Mouse (Mus musculus) fibroblast of lung, adult 2 months (primary cell): ENCODE measurements around the gene Nfya.

Source experiments
- DNase-seq: peaks from one replicate; pipeline ENCODE4 v3.0.0-alpha.2; 2011; ENCODE audit warnings: low read depth

The Nfya gene

GRCm38 (mm10) chr17:48430394-48430793 is 20.7 kb upstream of the Nfya start:
- DNase-seq = no peak

- DNase-seq = no peak
Observed at GRCm38 (mm10) chr17:48427852-48428530, 18.3 kb upstream of the Nfya start.

- DNase-seq = no peak
Observed at GRCm38 (mm10) chr17:48426991-48427750, 17.5 kb upstream of the Nfya start.

- DNase-seq = no peak
Observed at GRCm38 (mm10) chr17:48425823-48426612, 16.3 kb upstream of the Nfya start.

GRCm38 (mm10) chr17:48424237-48424636 is 14.5 kb upstream of the Nfya start:
- DNase-seq = no peak

- no peak for DNase-seq
Observed at GRCm38 (mm10) chr17:48419571-48419970, 9.9 kb upstream of the Nfya start.

- no peak for DNase-seq
Observed at GRCm38 (mm10) chr17:48418781-48419180, 9.1 kb upstream of the Nfya start.

- DNase-seq = no peak
Observed at GRCm38 (mm10) chr17:48418174-48418573, 8.5 kb upstream of the Nfya start.

- no peak for DNase-seq
Observed at GRCm38 (mm10) chr17:48417521-48417920, 7.8 kb upstream of the Nfya start.

- no peak for DNase-seq
Observed at GRCm38 (mm10) chr17:48416425-48417195, 6.9 kb upstream of the Nfya start.

- no peak for DNase-seq
Observed at GRCm38 (mm10) chr17:48416011-48416410, 6.3 kb upstream of the Nfya start.

- no peak for DNase-seq
Observed at GRCm38 (mm10) chr17:48411241-48411640, 1.5 kb upstream of the Nfya start.

- DNase-seq = no peak
Observed at GRCm38 (mm10) chr17:48410299-48410785, 636 bp upstream of the Nfya start.

- DNase-seq = no peak
Observed at GRCm38 (mm10) chr17:48408526-48409291, 997 bp downstream of the Nfya start.

- DNase-seq = no peak
Observed at GRCm38 (mm10) chr17:48407910-48408525, 1.7 kb downstream of the Nfya start.

- no peak for DNase-seq
Observed at GRCm38 (mm10) chr17:48407154-48407553, 2.6 kb downstream of the Nfya start.

- no peak for DNase-seq
Observed at GRCm38 (mm10) chr17:48404706-48405105, 5.0 kb downstream of the Nfya start.

- no peak for DNase-seq
Observed at GRCm38 (mm10) chr17:48403848-48404247, 5.9 kb downstream of the Nfya start.

GRCm38 (mm10) chr17:48402751-48403150 is 7.0 kb downstream of the Nfya start:
- DNase-seq = no peak

GRCm38 (mm10) chr17:48401710-48402109 is 8.0 kb downstream of the Nfya start:
- DNase-seq = no peak

GRCm38 (mm10) chr17:48392616-48393015 is 17.1 kb downstream of the Nfya start:
- no peak for DNase-seq
